Mouse (Mus musculus) lung, postnatal 0 days (tissue): ENCODE measurements around the gene Mgll.

Experiments
- CTCF ChIP-seq: IDR thresholded peaks from 2 replicates; pipeline ENCODE4 v1.5.1; 2016; ENCODE audit warnings: antibody characterized with exemption, mild to moderate bottlenecking
- EP300 ChIP-seq: IDR thresholded peaks from 2 replicates; pipeline ENCODE4 v1.6.1; 2016; ENCODE audit warnings: antibody characterized with exemption, mild to moderate bottlenecking, control low read depth

DNA sequence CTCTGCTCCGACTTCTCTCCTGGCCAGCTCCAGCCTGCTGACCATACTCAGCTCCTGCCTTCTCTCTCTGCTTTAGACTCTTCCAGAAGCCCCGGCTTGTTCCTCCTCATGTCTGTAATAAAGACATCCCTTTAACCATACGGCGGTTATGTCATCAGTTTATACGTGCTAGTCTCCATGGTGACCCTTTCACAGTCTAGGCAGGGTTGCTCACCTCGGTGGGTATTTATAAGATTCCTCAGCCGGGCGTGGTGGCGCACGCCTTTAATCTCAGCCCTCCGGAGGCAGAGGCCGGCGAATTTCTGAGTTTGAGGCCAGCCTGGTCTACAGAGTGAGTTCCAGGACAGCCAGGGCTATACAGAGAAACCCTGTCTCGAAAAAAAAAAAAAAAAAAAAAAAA lies 51.1 kb downstream of the Mgll start:
- TF ChIP-seq CTCF (no peak), EP300 (no peak)
